Mouse (Mus musculus) liver, adult 2 months (tissue): ENCODE measurements at regions not wholly inside any gene's neighbourhood (a gene's known extent, or its start where the extent isn't known, plus 50 kb on each side); places are given as distances from the start of the nearest gene placed in this dataset.

Source experiments
- CTCF ChIP-seq: fragments of 200-500 bp; IDR thresholded peaks from 2 replicates; pipeline ENCODE4 v1.5.1; 2011; ENCODE audit warnings: low read depth, low read length, control low read depth
- POLR2A ChIP-seq: fragments of 200-500 bp; IDR thresholded peaks from 2 replicates; pipeline ENCODE4 v1.6.1; 2011; ENCODE audit warnings: low read length, control low read depth; ENCODE audit not compliant: insufficient read depth; ENCODE audit errors: extremely low read depth

GRCm38 (mm10) chr2:169010271-169010670, 54.9 kb upstream of the Zfp64 start:
- no peak for TF ChIP-seq CTCF
- no peak for TF ChIP-seq POLR2A
